In the genomic region with DNA sequence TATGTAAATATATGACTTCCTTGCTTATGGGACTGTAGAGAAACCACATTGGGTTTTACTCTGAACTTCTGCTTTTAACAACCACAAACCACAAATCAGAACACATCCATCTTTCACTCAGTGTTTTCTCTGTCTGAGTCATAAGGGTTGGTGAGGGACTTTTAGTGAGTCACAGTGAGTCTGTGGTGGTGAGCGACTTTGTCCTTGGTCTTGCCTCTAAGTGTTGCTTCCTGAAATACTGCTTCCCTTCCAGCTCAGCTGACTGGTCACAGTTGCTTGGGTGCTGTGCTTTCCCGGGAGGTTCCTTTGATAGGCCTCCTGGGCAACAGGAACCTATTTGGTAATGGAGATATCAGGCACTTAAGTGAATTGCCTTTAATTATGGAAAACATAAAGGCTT, we compare ENCODE assay signal across 11 mouse cellular contexts. TPM values are rescaled to one million over a fixed set of nuclear protein-coding genes. Genes with fewer than 3 reads are reported as not detected.
DNase-seq lines count a peak whose midpoint lies in the region; ATAC-seq and TF ChIP-seq lines count a peak whose summit lies in the region.
"Had no signal": no experiment of that assay in that cellular context is flagged by ENCODE, and none has a peak within 500 bp of the region (broad histone marks: within the 10 kb centered on the region; RNA-seq: fewer than 3 reads in every experiment).

No protein-coding gene starts in this region.

- H3K27ac ChIP-seq in heart, postnatal 0 days (ENCODE audit: low read depth): no peak overlapping the region
- H3K27ac ChIP-seq in intestine, embryonic 16.5 days (ENCODE audit: low read length): no peak overlapping the region
- H3K27ac ChIP-seq in forebrain, embryonic 12.5 days: no peak overlapping the region
- H3K27ac ChIP-seq: embryonic facial prominence, embryonic 15.5 days; liver, embryonic 15.5 days had no signal

- in situ Hi-C loops in Patski (cut with MboI; ENCODE audit: low pct_unique_long_range_greater_than_20kb): loop anchor here (5.0 kb wide), 2 partner anchors 34 to 79 kb away; a partner anchor contains a TSS

- H3K4me1 ChIP-seq in heart, postnatal 0 days (ENCODE audit: control insufficient read depth, insufficient read depth): no peaks in the 10 kb centered on the region
- H3K4me1 ChIP-seq in intestine, embryonic 16.5 days (ENCODE audit: control insufficient read depth, insufficient read depth, low read length): no peaks in the 10 kb centered on the region
- no peaks in the 10 kb centered on the region for H3K4me1 ChIP-seq in forebrain, embryonic 12.5 days
- H3K4me1 ChIP-seq: embryonic facial prominence, embryonic 15.5 days; liver, embryonic 15.5 days had no signal

- H3K4me3 ChIP-seq in heart, postnatal 0 days (ENCODE audit: low read depth, low read length): no peak overlapping the region
- H3K4me3 ChIP-seq in intestine, embryonic 16.5 days (ENCODE audit: low read length): no peak overlapping the region
- no peak overlapping the region for H3K4me3 ChIP-seq in forebrain, embryonic 12.5 days (replicated peaks)
- H3K4me3 ChIP-seq: embryonic facial prominence, embryonic 15.5 days; liver, embryonic 15.5 days had no signal

- no peaks in the 10 kb centered on the region for H3K36me3 ChIP-seq in heart, postnatal 0 days (replicated peaks; ENCODE audit: control insufficient read depth, insufficient read depth, low read length)
- H3K36me3 ChIP-seq in intestine, embryonic 16.5 days (ENCODE audit: control insufficient read depth, insufficient read depth, low read length): no peaks in the 10 kb centered on the region
- H3K36me3 ChIP-seq in forebrain, embryonic 12.5 days (replicated peaks): no peaks in the 10 kb centered on the region
- H3K36me3 ChIP-seq: embryonic facial prominence, embryonic 15.5 days; liver, embryonic 15.5 days had no signal

- peak; percentile 17 for DNase-seq in heart, postnatal 0 days (ENCODE audit: low spot score)
- no peak for DNase-seq in heart, postnatal 4 days
- DNase-seq in 3134 (ENCODE audit: extremely low read depth, insufficient read length, low spot score): peak; percentile 71
- DNase-seq in Patski (ENCODE audit: low read depth, low spot score): peak; percentile 64
- DNase-seq in frontal cortex, postnatal 25 days (ENCODE audit: low spot score in 2 of 2): no peak
- no peak for DNase-seq in frontal cortex, adult 2 months (ENCODE audit: extremely low spot score in 1 of 2, low spot score in 1 of 2)
- DNase-seq: retina, postnatal 1 day had no signal

- ATAC-seq in heart, postnatal 0 days (ENCODE audit: insufficient read depth, low read depth): no peak
- peak; percentile 99 for ATAC-seq in Patski
- peak; percentile 67 for ATAC-seq in intestine, embryonic 16.5 days
- ATAC-seq in forebrain, embryonic 12.5 days (ENCODE audit: low FRiP score): no peak

- H3K4me2 ChIP-seq in heart, postnatal 0 days (ENCODE audit: low read depth, low read length): no peak overlapping the region
- no peak overlapping the region for H3K4me2 ChIP-seq in intestine, embryonic 16.5 days (ENCODE audit: low read depth, low read length)
- H3K4me2 ChIP-seq in forebrain, embryonic 12.5 days: no peak overlapping the region
- H3K4me2 ChIP-seq: embryonic facial prominence, embryonic 15.5 days; liver, embryonic 15.5 days had no signal

- no peaks in the 10 kb centered on the region for H3K9me3 ChIP-seq in heart, postnatal 0 days (replicated peaks; ENCODE audit: control insufficient read depth, low read length)
- no peaks in the 10 kb centered on the region for H3K9me3 ChIP-seq in intestine, embryonic 16.5 days (ENCODE audit: control insufficient read depth, low read length)
- H3K9me3 ChIP-seq in forebrain, embryonic 12.5 days: no peaks in the 10 kb centered on the region
- H3K9me3 ChIP-seq: embryonic facial prominence, embryonic 15.5 days; liver, embryonic 15.5 days had no signal

- no peak for TF ChIP-seq CTCF in heart, postnatal 0 days (IDR thresholded peaks at IDR 0.05; ENCODE audit: low read depth)
- TF ChIP-seq CTCF in Patski (IDR thresholded peaks at IDR 0.05): no peak

- H3K9ac ChIP-seq in heart, postnatal 0 days (replicated peaks; ENCODE audit: low read depth, low read length): no peak overlapping the region
- no peak overlapping the region for H3K9ac ChIP-seq in intestine, embryonic 16.5 days (ENCODE audit: low read depth, low read length)
- no peak overlapping the region for H3K9ac ChIP-seq in forebrain, embryonic 12.5 days
- H3K9ac ChIP-seq: embryonic facial prominence, embryonic 15.5 days; liver, embryonic 15.5 days had no signal

- POLR2A ChIA-PET in Patski (lab: Charles Lee): no interaction called here

- WGBS in heart, postnatal 0 days: 14% methylated on average over 2 of the region's 2 CpGs
- 42% methylated on average over 2 of the region's 2 CpGs for WGBS in intestine, embryonic 16.5 days
- 71% methylated on average over 2 of the region's 2 CpGs for WGBS in forebrain, embryonic 12.5 days

- CTCF ChIA-PET in Patski (lab: Charles Lee): interaction anchor here (1.3 kb wide), 1 partner anchor 78 kb away, joined by 4 read pairs; no protein-coding TSS in a partner anchor

- no peak for TF ChIP-seq EP300 in heart, postnatal 0 days (IDR thresholded peaks at IDR 0.05; ENCODE audit: low read depth)

- H3K27me3 ChIP-seq in heart, postnatal 0 days (ENCODE audit: control insufficient read depth, insufficient read depth, low read length): no peaks in the 10 kb centered on the region
- H3K27me3 ChIP-seq in Patski: no peaks in the 10 kb centered on the region
- H3K27me3 ChIP-seq in intestine, embryonic 16.5 days (replicated peaks; ENCODE audit: control insufficient read depth, insufficient read depth, low read length): no peaks in the 10 kb centered on the region
- H3K27me3 ChIP-seq in forebrain, embryonic 12.5 days: no peaks in the 10 kb centered on the region
- H3K27me3 ChIP-seq: embryonic facial prominence, embryonic 15.5 days had no signal

RNA-seq across cellular contexts. Expression of a gene that starts 17.3 kb away (rescaled TPM):
- 21.3 and 45.1 TPM in 2 replicates for total RNA-seq in heart, postnatal 0 days (2014; rRNA removed; ENCODE audit: low replicate concordance)
- polyA plus RNA-seq in heart, postnatal 0 days (2015; fragmentation: Nextera tagmentation; extraction: Ambion mirVana): 78.0 and 86.7 TPM in 2 replicates
- 10 to 100 TPM; 21.1 to 29.1 TPM for total RNA-seq in heart, postnatal 4 days (2021)
- 21.1 TPM for polyA plus RNA-seq in Patski (2021)
- polyA plus RNA-seq in intestine, embryonic 16.5 days (2015; fragmentation: Nextera tagmentation; extraction: Ambion mirVana): 52.6 and 63.2 TPM in 2 replicates
- polyA plus RNA-seq in forebrain, embryonic 12.5 days (2016; fragmentation: Nextera tagmentation; extraction: Ambion mirVana): 95.0 and 101 TPM in 2 replicates
- polyA plus RNA-seq in frontal cortex, adult 2 months (2012; rRNA removed): 24.8 and 28.1 TPM in 2 replicates

RNA-seq across cellular contexts. Expression of a gene that starts 31.9 kb away (rescaled TPM):
- 19.0 and 37.8 TPM in 2 replicates for total RNA-seq in heart, postnatal 0 days (2014; rRNA removed; ENCODE audit: low replicate concordance)
- 77.0 and 77.1 TPM in 2 replicates for polyA plus RNA-seq in heart, postnatal 0 days (2015; fragmentation: Nextera tagmentation; extraction: Ambion mirVana)
- 10 to 100 TPM; 55.9 to 56.5 TPM for total RNA-seq in heart, postnatal 4 days (2021)
- 74.0 TPM for polyA plus RNA-seq in Patski (2021)
- polyA plus RNA-seq in intestine, embryonic 16.5 days (2015; fragmentation: Nextera tagmentation; extraction: Ambion mirVana): 89.6 and 94.9 TPM in 2 replicates
- 134 and 141 TPM in 2 replicates for polyA plus RNA-seq in forebrain, embryonic 12.5 days (2016; fragmentation: Nextera tagmentation; extraction: Ambion mirVana)
- polyA plus RNA-seq in frontal cortex, adult 2 months (2012; rRNA removed): 48.0 and 50.4 TPM in 2 replicates

Comparison
In these comparisons a context has a peak if more than half of its experiments do, and no peak if none do; other contexts are left out.
1. DNase-seq: peak in heart, postnatal 0 days (single experiment), 3134 (single experiment) and Patski (single experiment); none in heart, postnatal 4 days (single experiment), frontal cortex, postnatal 25 days (0 of 2) and frontal cortex, adult 2 months (0 of 2).
2. ATAC-seq: peak in Patski (single experiment) and intestine, embryonic 16.5 days (single experiment); none in heart, postnatal 0 days (single experiment) and forebrain, embryonic 12.5 days (single experiment).